8 mouse cellular contexts compared by ENCODE assay signal in genomic region chr5:118781598-118781997, GRCm38 (mm10).
A peak's percentile ranks its signal among the peaks of the same experiment; 100 is the strongest.
DNase-seq lines count a peak whose midpoint lies in the region; ATAC-seq and TF ChIP-seq lines count a peak whose summit lies in the region.

No protein-coding gene starts in this region.

- TF ChIP-seq CTCF in forebrain, postnatal 0 days (IDR thresholded peaks at IDR 0.05; ENCODE audit: low read depth): peak; percentile 100

- WGBS in heart, embryonic 12.5 days: 11% methylated on average over 17 of the region's 17 CpGs
- 15% methylated on average over 17 of the region's 17 CpGs for WGBS in forebrain, postnatal 0 days
- 11% methylated on average over 17 of the region's 17 CpGs for WGBS in hindbrain, embryonic 14.5 days
- 12% methylated on average over 17 of the region's 17 CpGs for WGBS in limb, embryonic 13.5 days

- peak; percentile 94 for DNase-seq in heart, adult 11 months
- peak; percentile 76 for DNase-seq in forebrain, postnatal 0 days
- peak; percentile 80 for DNase-seq in hindbrain, embryonic 14.5 days (ENCODE audit: low spot score)
- peak; percentile 32 to 51 for DNase-seq in natural killer cell, adult 2 months (ENCODE audit: low spot score in 2 of 2)
- peak; percentile 90 for DNase-seq in testis, postnatal 10 days (ENCODE audit: low spot score)

- H3K9ac ChIP-seq in heart, embryonic 12.5 days: no peak overlapping the region
- H3K9ac ChIP-seq in forebrain, postnatal 0 days: no peak overlapping the region
- no peak overlapping the region for H3K9ac ChIP-seq in hindbrain, embryonic 14.5 days
- H3K9ac ChIP-seq in limb, embryonic 13.5 days: no peak overlapping the region

- ATAC-seq in heart, embryonic 12.5 days (ENCODE audit: insufficient number of reproducible peaks, low FRiP score): no peak
- peak; percentile 31; the same call in 1 of the 2 replicates for ATAC-seq in cerebellum, adult (ENCODE audit: insufficient number of reproducible peaks, low FRiP score, low TSS enrichment)
- ATAC-seq in forebrain, postnatal 0 days: peak; percentile 43; the same call in 1 of the 2 replicates
- no peak for ATAC-seq in hindbrain, embryonic 14.5 days (ENCODE audit: low FRiP score)
- peak; percentile 52 for ATAC-seq in limb, embryonic 13.5 days (ENCODE audit: low FRiP score, low read depth)

- no peaks in the 10 kb centered on the region for H3K36me3 ChIP-seq in heart, embryonic 12.5 days
- no peaks in the 10 kb centered on the region for H3K36me3 ChIP-seq in forebrain, postnatal 0 days (ENCODE audit: insufficient read depth)
- H3K36me3 ChIP-seq in hindbrain, embryonic 14.5 days (replicated peaks; ENCODE audit: control insufficient read depth, insufficient read depth): no peaks in the 10 kb centered on the region
- H3K36me3 ChIP-seq in limb, embryonic 13.5 days: no peaks in the 10 kb centered on the region

- peaks cover 44% of the 10 kb centered on the region for H3K27me3 ChIP-seq in heart, embryonic 12.5 days (replicated peaks)
- peaks cover 7% of the 10 kb centered on the region for H3K27me3 ChIP-seq in forebrain, postnatal 0 days (ENCODE audit: insufficient read depth, low read length)
- H3K27me3 ChIP-seq in hindbrain, embryonic 14.5 days (ENCODE audit: control insufficient read depth, insufficient read depth, low read length): peaks cover 19% of the 10 kb centered on the region
- peaks cover 40% of the 10 kb centered on the region for H3K27me3 ChIP-seq in limb, embryonic 13.5 days

- 0 out of 2 replicates have a peak, but pooled peaks cover 4% of the 10 kb centered on the region for H3K9me3 ChIP-seq in heart, embryonic 12.5 days (replicated peaks)
- no peaks in the 10 kb centered on the region for H3K9me3 ChIP-seq in forebrain, postnatal 0 days (ENCODE audit: low read length)
- no peaks in the 10 kb centered on the region for H3K9me3 ChIP-seq in hindbrain, embryonic 14.5 days (ENCODE audit: control insufficient read depth, low read length)
- H3K9me3 ChIP-seq in limb, embryonic 13.5 days: peaks cover 3% of the 10 kb centered on the region; the same call in 1 of the 2 replicates

- no peaks in the 10 kb centered on the region for H3K4me1 ChIP-seq in heart, embryonic 12.5 days (replicated peaks)
- no peaks in the 10 kb centered on the region for H3K4me1 ChIP-seq in forebrain, postnatal 0 days (ENCODE audit: insufficient read depth)
- no peaks in the 10 kb centered on the region for H3K4me1 ChIP-seq in hindbrain, embryonic 14.5 days (replicated peaks; ENCODE audit: control insufficient read depth, insufficient read depth, low read length)
- no peaks in the 10 kb centered on the region for H3K4me1 ChIP-seq in limb, embryonic 13.5 days

- H3K27ac ChIP-seq in heart, embryonic 12.5 days (ENCODE audit: poor library complexity, severe bottlenecking): no peak overlapping the region
- H3K27ac ChIP-seq in forebrain, postnatal 0 days (ENCODE audit: low read depth, low read length): no peak overlapping the region
- H3K27ac ChIP-seq in hindbrain, embryonic 14.5 days: no peak overlapping the region
- H3K27ac ChIP-seq in limb, embryonic 13.5 days: no peak overlapping the region

- H3K4me2 ChIP-seq in heart, embryonic 12.5 days: no peak overlapping the region
- no peak overlapping the region for H3K4me2 ChIP-seq in forebrain, postnatal 0 days (ENCODE audit: low read depth)
- no peak overlapping the region for H3K4me2 ChIP-seq in hindbrain, embryonic 14.5 days (replicated peaks)
- H3K4me2 ChIP-seq in limb, embryonic 13.5 days (replicated peaks): no peak overlapping the region

- H3K4me3 ChIP-seq in heart, embryonic 12.5 days: no peak overlapping the region
- H3K4me3 ChIP-seq in forebrain, postnatal 0 days (ENCODE audit: low read depth, low read length): no peak overlapping the region
- no peak overlapping the region for H3K4me3 ChIP-seq in hindbrain, embryonic 14.5 days (replicated peaks; ENCODE audit: low read length)
- no peak overlapping the region for H3K4me3 ChIP-seq in limb, embryonic 13.5 days

Comparison
In these comparisons a context has a peak if more than half of its experiments do, and no peak if none do; other contexts are left out.
1. DNase-seq: peak in every context shown above with its lines; median percentile 94 in heart, adult 11 months; 90 in testis, postnatal 10 days; 80 in hindbrain, embryonic 14.5 days; 76 in forebrain, postnatal 0 days; 42 in natural killer cell, adult 2 months.
2. ATAC-seq: peak in cerebellum, adult (single experiment), forebrain, postnatal 0 days (single experiment) and limb, embryonic 13.5 days (single experiment); none in heart, embryonic 12.5 days (single experiment) and hindbrain, embryonic 14.5 days (single experiment).